Mouse (Mus musculus): Measurements from ENCODE around the gene Fignl1. TPM values are rescaled to one million over a fixed set of nuclear protein-coding genes. Genes with fewer than 3 reads are reported as not detected.

The Fignl1 gene
- polyA plus RNA-seq, 1 experiment, result 0.53 TPM

DNA sequence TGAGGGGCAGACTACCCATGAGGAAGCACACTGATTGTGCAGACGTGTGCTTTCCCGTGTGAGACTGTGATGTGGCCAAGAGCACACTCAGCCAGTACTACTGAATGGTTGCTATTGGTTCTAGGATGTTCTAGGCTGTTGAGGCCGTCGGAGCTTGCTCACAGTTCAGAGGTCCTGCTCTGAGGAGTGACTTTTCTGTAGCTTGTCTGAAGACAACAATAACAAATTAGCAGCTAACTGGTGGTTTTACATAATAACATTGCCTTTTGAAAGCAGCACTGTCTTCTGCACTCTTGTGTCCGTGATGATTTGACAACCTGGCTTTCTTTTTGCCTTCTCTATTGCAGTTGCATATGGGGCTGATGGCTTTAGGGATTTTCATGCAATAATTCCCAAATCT, 68.2 kb downstream of the Fignl1 start:
- Histone ChIP-seq H3K4me3 (replicated peaks) (no peak overlapping the region), H3K27me3 (ENCODE audit: control insufficient read depth) (no peaks in the 10 kb centered on the region), H3K4me1 (ENCODE audit: control insufficient read depth) (peaks cover 67% of the 10 kb centered on the region), H3K9me3 (ENCODE audit: control insufficient read depth, low read length) (no peaks in the 10 kb centered on the region), H3K36me3 (ENCODE audit: control insufficient read depth) (peaks cover 88% of the 10 kb centered on the region)
- TF ChIP-seq GATA1 (IDR thresholded peaks at IDR 0.05; ENCODE audit: low read length), result no peak
- no peak for TF ChIP-seq TAL1 (IDR thresholded peaks at IDR 0.05; ENCODE audit: low read length)

DNA sequence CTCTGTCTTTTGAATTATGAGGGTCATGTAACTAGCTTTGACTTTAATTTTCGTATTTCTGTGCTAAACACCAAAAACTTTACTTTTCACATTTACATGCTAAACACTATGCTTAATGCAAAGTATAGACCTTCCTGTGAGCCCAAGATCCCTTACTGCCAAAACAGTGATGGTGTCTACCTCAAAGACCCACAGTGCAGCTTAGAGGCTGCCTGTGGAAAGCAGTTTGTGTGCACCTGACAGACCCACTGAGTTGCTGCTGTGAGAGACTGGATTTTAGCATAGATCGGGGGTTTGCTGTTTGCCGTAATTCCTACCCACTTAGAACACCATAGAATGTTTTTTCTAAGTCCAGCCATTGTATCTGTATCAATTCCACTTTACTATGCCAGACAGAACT, 69.7 kb downstream of the Fignl1 start:
- no peak for TF ChIP-seq GATA1 (IDR thresholded peaks at IDR 0.05; ENCODE audit: low read length)
- no peak for TF ChIP-seq TAL1 (IDR thresholded peaks at IDR 0.05; ENCODE audit: low read length)
- H3K9me3 ChIP-seq (ENCODE audit: control insufficient read depth, low read length), result no peaks in the 10 kb centered on the region
- H3K4me3 ChIP-seq (replicated peaks), result no peak overlapping the region
- no peaks in the 10 kb centered on the region for H3K27me3 ChIP-seq (ENCODE audit: control insufficient read depth)
- peaks cover 88% of the 10 kb centered on the region for H3K36me3 ChIP-seq (ENCODE audit: control insufficient read depth)
- H3K4me1 ChIP-seq (ENCODE audit: control insufficient read depth), result peaks cover 81% of the 10 kb centered on the region

DNA sequence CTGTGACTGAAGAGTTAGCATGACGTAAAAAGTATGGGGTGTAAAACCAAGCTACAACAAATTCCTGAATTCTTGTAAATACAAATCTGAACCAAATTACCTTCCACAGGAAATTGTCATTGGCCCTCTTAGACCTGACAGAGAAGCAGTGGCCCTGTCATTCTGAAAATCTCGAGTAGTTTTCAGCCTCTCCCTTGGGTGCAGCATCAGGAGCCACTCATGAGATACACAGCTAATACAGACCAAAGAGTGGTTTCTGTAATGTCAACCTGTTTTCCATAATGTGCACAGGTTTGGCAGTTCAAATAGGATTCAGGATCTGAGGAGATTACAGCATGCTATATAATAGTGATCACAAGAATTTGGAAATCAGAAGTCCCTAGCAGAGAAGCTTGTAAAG, 71.2 kb downstream of the Fignl1 start:
- TF ChIP-seq GATA1 (IDR thresholded peaks at IDR 0.05; ENCODE audit: low read length) (no peak), TAL1 (IDR thresholded peaks at IDR 0.05; ENCODE audit: low read length) (no peak)
- Histone ChIP-seq H3K36me3 (ENCODE audit: control insufficient read depth) (peaks cover 93% of the 10 kb centered on the region), H3K4me1 (ENCODE audit: control insufficient read depth) (peaks cover 90% of the 10 kb centered on the region)

More for the DNA sequence above, 71.2 kb downstream of the Fignl1 start:
- Histone ChIP-seq H3K9me3 (ENCODE audit: control insufficient read depth, low read length) (no peaks in the 10 kb centered on the region), H3K4me3 (replicated peaks) (no peak overlapping the region), H3K27me3 (ENCODE audit: control insufficient read depth) (no peaks in the 10 kb centered on the region)

Other genes starting within 250 kb of the Fignl1 start
- gene 4930512M02Rik, start 181.1 kb downstream of the Fignl1 start, polyA plus RNA-seq (2012), result not detected in 2 replicates
- gene Ikzf1, start 124.0 kb downstream of the Fignl1 start, polyA plus RNA-seq (2012), result 6.6 and 7.2 TPM in 2 replicates
- 0.05 TPM in 1 of 2 replicates, not detected in the other for gene Ddc, start 89.2 kb upstream of the Fignl1 start, polyA plus RNA-seq (2012)
- 0.31 and 1.0 TPM in 2 replicates for gene Grb10, start 229.7 kb upstream of the Fignl1 start, polyA plus RNA-seq (2012)

Data from erythroblast, embryonic 14.5 days (primary cell).